Mouse (Mus musculus) midbrain, embryonic 14.5 days (tissue): ENCODE results near the gene Rhpn2. TPM values are rescaled to one million over a fixed set of nuclear protein-coding genes. Genes with fewer than 3 reads are reported as not detected.

Experiments used
- ATAC-seq: fragments of 200-750 bp; cut with Nextera tagmentation; 2 replicates; pipeline ENCODE4 v1.8.0; 2017; ENCODE audit warnings: moderate number of reproducible peaks, moderate library complexity; ENCODE audit not compliant: low FRiP score, low TSS enrichment
- DNase-seq: peaks from one replicate; pipeline ENCODE4 v3.0.0-alpha.2; 2015
- H3K27ac ChIP-seq: fragments of 300-500 bp; sonication (generic); replicated peaks from 2 replicates; pipeline ENCODE4 v1.5.1; 2014; ENCODE audit warnings: mild to moderate bottlenecking, low read depth, low read length, moderate library complexity
- H3K27me3 ChIP-seq: fragments of 300-500 bp; sonication (generic); 2 replicates; pipeline ENCODE4 v1.6.1; 2014; ENCODE audit warnings: low read length, control low read depth, mixed read lengths; ENCODE audit not compliant: control insufficient read depth, insufficient read depth
- H3K36me3 ChIP-seq: fragments of 300-500 bp; sonication (generic); 2 replicates; pipeline ENCODE4 v1.6.1; 2014; ENCODE audit warnings: low read length, control low read depth; ENCODE audit not compliant: control insufficient read depth, insufficient read depth
- H3K4me1 ChIP-seq: fragments of 300-500 bp; sonication (generic); 2 replicates; pipeline ENCODE4 v1.6.1; 2014; ENCODE audit warnings: mild to moderate bottlenecking, antibody characterized with exemption, low read length, control low read depth; ENCODE audit not compliant: control insufficient read depth, insufficient read depth
- H3K4me2 ChIP-seq: fragments of 300-500 bp; sonication (generic); 2 replicates; pipeline ENCODE4 v1.6.1; 2014; ENCODE audit warnings: mild to moderate bottlenecking, low read length, moderate library complexity
- H3K4me3 ChIP-seq: fragments of 300-500 bp; sonication (generic); replicated peaks from 2 replicates; pipeline ENCODE4 v1.5.1; 2014; ENCODE audit warnings: low read depth, low read length
- H3K9ac ChIP-seq: fragments of 300-500 bp; sonication (generic); replicated peaks from 2 replicates; pipeline ENCODE4 v1.6.1; 2014; ENCODE audit warnings: mild to moderate bottlenecking, low read length, moderate library complexity
- H3K9me3 ChIP-seq: fragments of 300-500 bp; sonication (generic); 2 replicates; pipeline ENCODE4 v1.6.1; 2016; ENCODE audit warnings: low read length, control low read depth, mixed read lengths; ENCODE audit not compliant: control insufficient read depth
- WGBS: fragments of 180-500 bp; shearing (Covaris S2); extraction: QIAGEN DNeasy Blood & Tissue Kit; methylation state at CpG from one replicate; pipeline ENCODE4 v1.1.7; 2014; 5-methylcytosine and 5-hydroxymethylcytosine counted together
- polyA plus RNA-seq: library from polyadenylated mRNA; unstranded; fragments of >200 nt; fragmentation: Nextera tagmentation; extraction: Ambion mirVana; gene quantifications from 2 replicates; pipeline ENCODE4 v1.2.1, GENCODE M21; 2014

The Rhpn2 gene
- 1.5 and 1.9 TPM in 2 replicates for polyA plus RNA-seq

GRCm38 (mm10) chr7:35333692-35334526 lies at the start of gene Rhpn2:
Gene Rhpn2, plus strand, starts transcription at chr7:35334170.
- no peaks in the 10 kb centered on the region for H3K9me3 ChIP-seq
- H3K4me2 ChIP-seq, result peak within 1 kb of the TSS; percentile 100

GRCm38 (mm10) chr7:35293464-35293863 lies 40.5 kb upstream of the Rhpn2 start:
- Histone ChIP-seq H3K4me2 (no peak overlapping the region), H3K27me3 (no peaks in the 10 kb centered on the region), H3K9ac (no peak overlapping the region), H3K36me3 (peaks cover 88% of the 10 kb centered on the region), H3K9me3 (no peaks in the 10 kb centered on the region), H3K27ac (no peak overlapping the region), H3K4me3 (no peak overlapping the region), H3K4me1 (no peaks in the 10 kb centered on the region)
- ATAC-seq, result no peak
- WGBS, result 90% methylated on average over 13 of the region's 13 CpGs
- no peak for DNase-seq

More at GRCm38 (mm10) chr7:35333692-35334526, at the start of gene Rhpn2:
- DNase-seq, result peak; percentile 95
- Histone ChIP-seq H3K4me3 (peak within 1 kb of the TSS; percentile 59), H3K27ac (0 out of 2 replicates have a peak within 1 kb of the TSS, but pooled peaks have one; percentile 52), H3K27me3 (peaks cover 21% of the 10 kb centered on the region), H3K4me1 (peaks cover 10% of the 10 kb centered on the region), H3K36me3 (no peaks in the 10 kb centered on the region), H3K9ac (peak within 1 kb of the TSS; percentile 50)
- ATAC-seq, result peak; percentile 98
- WGBS, result under 1% methylated on average over 49 of the region's 52 CpGs

GRCm38 (mm10) chr7:35295631-35296030 lies 38.3 kb upstream of the Rhpn2 start:
- H3K36me3 ChIP-seq, result peaks cover 82% of the 10 kb centered on the region
- 96% methylated on average over 2 of the region's 2 CpGs for WGBS
- H3K4me3 ChIP-seq, result no peak overlapping the region

GRCm38 (mm10) chr7:35297886-35298285 lies 36.1 kb upstream of the Rhpn2 start:
- H3K4me3 ChIP-seq, result no peak overlapping the region
- H3K4me2 ChIP-seq, result no peak overlapping the region
- H3K27me3 ChIP-seq, result no peaks in the 10 kb centered on the region
- H3K9me3 ChIP-seq, result no peaks in the 10 kb centered on the region
- WGBS, result 94% methylated on average over 5 of the region's 5 CpGs
- no peak overlapping the region for H3K27ac ChIP-seq
- no peak for DNase-seq
- H3K36me3 ChIP-seq, result peaks cover 81% of the 10 kb centered on the region
- no peak for ATAC-seq
- H3K4me1 ChIP-seq, result no peaks in the 10 kb centered on the region
- H3K9ac ChIP-seq, result no peak overlapping the region

More at GRCm38 (mm10) chr7:35295631-35296030, 38.3 kb upstream of the Rhpn2 start:
- Histone ChIP-seq H3K4me2 (no peak overlapping the region), H3K27me3 (no peaks in the 10 kb centered on the region), H3K4me1 (no peaks in the 10 kb centered on the region), H3K9ac (no peak overlapping the region), H3K9me3 (no peaks in the 10 kb centered on the region), H3K27ac (no peak overlapping the region)
- DNase-seq (no peak), ATAC-seq (no peak)

- no peak for DNase-seq
- Histone ChIP-seq H3K4me1 (no peaks in the 10 kb centered on the region), H3K9ac (no peak overlapping the region), H3K36me3 (peaks cover 75% of the 10 kb centered on the region), H3K27ac (no peak overlapping the region), H3K4me2 (no peak overlapping the region), H3K27me3 (no peaks in the 10 kb centered on the region), H3K4me3 (no peak overlapping the region), H3K9me3 (no peaks in the 10 kb centered on the region)
- WGBS, result 71% methylated on average over 8 of the region's 8 CpGs
- no peak for ATAC-seq
These were observed 34.3 kb upstream of the Rhpn2 start for GRCm38 (mm10) chr7:35299656-35300055.

GRCm38 (mm10) chr7:35300792-35301191 lies 33.2 kb upstream of the Rhpn2 start:
- H3K4me1 ChIP-seq, result no peaks in the 10 kb centered on the region
- H3K4me2 ChIP-seq, result no peak overlapping the region
- H3K9ac ChIP-seq, result no peak overlapping the region
- no peaks in the 10 kb centered on the region for H3K9me3 ChIP-seq
- H3K4me3 ChIP-seq, result no peak overlapping the region
- peaks cover 75% of the 10 kb centered on the region for H3K36me3 ChIP-seq
- no peaks in the 10 kb centered on the region for H3K27me3 ChIP-seq
- ATAC-seq (no peak), DNase-seq (no peak)
- H3K27ac ChIP-seq, result no peak overlapping the region

- no peak overlapping the region for H3K27ac ChIP-seq
- H3K27me3 ChIP-seq, result no peaks in the 10 kb centered on the region
- ATAC-seq (no peak), DNase-seq (no peak)
- no peak overlapping the region for H3K9ac ChIP-seq
- H3K36me3 ChIP-seq, result peaks cover 42% of the 10 kb centered on the region
- WGBS, result 96% methylated on average over 3 of the region's 3 CpGs
- no peaks in the 10 kb centered on the region for H3K9me3 ChIP-seq
- H3K4me3 ChIP-seq, result no peak overlapping the region
- no peaks in the 10 kb centered on the region for H3K4me1 ChIP-seq
- H3K4me2 ChIP-seq, result no peak overlapping the region
These were observed 22.8 kb upstream of the Rhpn2 start for GRCm38 (mm10) chr7:35311214-35311613.

- H3K4me3 ChIP-seq, result no peak overlapping the region
- H3K9ac ChIP-seq, result no peak overlapping the region
- H3K27ac ChIP-seq, result no peak overlapping the region
- H3K27me3 ChIP-seq, result no peaks in the 10 kb centered on the region
- H3K36me3 ChIP-seq, result peaks cover 12% of the 10 kb centered on the region
- no peak for ATAC-seq
- H3K4me1 ChIP-seq, result peaks cover 8% of the 10 kb centered on the region
- no peak overlapping the region for H3K4me2 ChIP-seq
- H3K9me3 ChIP-seq, result no peaks in the 10 kb centered on the region
- DNase-seq, result no peak
These were observed 19.8 kb upstream of the Rhpn2 start for GRCm38 (mm10) chr7:35314156-35314555.
